Mouse (Mus musculus) gonadal fat pad, adult 2 months (tissue): ENCODE results near the gene G0s2. TPM values are rescaled to one million over a fixed set of nuclear protein-coding genes. Genes with fewer than 3 reads are reported as not detected.
"Not testable (repeated sequence)": the region's sequence is repeated elsewhere in the genome, so short reads cannot be mapped to it uniquely, and the experiment has no call there.

Source experiments
- DNase-seq: peaks from one replicate; pipeline ENCODE4 v3.0.0-alpha.2; 2012; ENCODE audit warnings: low read depth
- polyA plus RNA-seq: library from polyadenylated mRNA; depleted of rRNA; stranded (reverse); fragments of >200 nt; gene quantifications from 2 replicates; pipeline ENCODE4 v1.2.3, GENCODE M21; 2012

The G0s2 gene
- polyA plus RNA-seq, 1 experiment: 695 TPM

GRCm38 (mm10) chr1:193289076-193289475 lies 16.1 kb upstream of the G0s2 start:
- no peak for DNase-seq

GRCm38 (mm10) chr1:193287578-193287977 lies 14.6 kb upstream of the G0s2 start:
- no peak for DNase-seq

DNA sequence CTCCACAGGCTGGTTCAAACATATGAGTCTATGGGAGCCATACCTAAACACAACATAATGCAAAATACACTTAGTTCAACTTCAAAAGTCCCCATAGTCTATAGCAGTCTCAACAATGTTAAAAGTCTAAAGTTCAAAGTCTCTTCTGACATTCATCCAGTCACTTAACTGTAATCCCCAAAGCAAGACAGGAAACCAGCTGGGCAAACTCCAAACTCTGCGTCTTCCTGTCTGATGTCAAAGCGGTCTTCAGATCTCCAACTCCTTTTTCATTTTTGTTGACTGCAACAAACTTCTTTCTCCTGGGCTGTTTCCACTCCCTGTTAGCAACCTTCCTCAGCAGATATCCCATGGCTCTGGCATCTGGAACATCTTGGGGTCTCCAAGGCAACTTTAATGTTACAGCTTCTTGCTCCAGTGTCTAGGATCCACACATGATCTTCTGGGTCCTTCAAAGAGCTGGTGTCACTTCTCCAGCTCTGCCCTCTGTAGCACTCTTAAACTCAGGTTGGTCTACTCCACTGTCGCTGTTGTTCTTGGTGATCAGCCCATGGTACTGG lies 12.8 kb upstream of the G0s2 start:
- not testable (repeated sequence) for DNase-seq

DNA sequence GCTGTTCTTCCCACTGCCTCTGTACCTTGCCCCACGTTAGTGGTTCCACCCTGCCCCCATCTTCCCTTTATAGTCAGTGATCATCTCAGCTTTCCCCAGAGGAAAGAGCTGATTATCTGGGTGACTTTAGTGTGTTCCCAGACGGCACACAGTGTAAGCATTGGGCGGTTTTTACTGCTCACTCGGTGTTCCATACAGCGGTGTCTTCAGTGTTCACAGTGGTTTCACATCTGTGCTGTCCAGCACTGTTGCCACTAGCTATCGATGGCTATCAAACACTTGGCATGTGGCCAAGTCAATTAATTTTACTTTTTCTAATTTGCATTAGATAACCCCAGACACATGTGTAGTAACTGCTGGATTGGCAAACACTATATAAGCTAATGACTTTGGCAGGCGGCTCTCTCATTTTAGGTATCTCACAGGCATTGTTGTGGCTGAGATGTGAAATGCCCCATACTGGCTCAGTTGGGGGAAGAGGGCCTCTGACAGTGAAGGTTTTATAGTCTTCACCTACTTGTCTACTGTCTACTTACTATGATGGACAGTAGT lies 11.3 kb upstream of the G0s2 start:
- DNase-seq: no peak

DNA sequence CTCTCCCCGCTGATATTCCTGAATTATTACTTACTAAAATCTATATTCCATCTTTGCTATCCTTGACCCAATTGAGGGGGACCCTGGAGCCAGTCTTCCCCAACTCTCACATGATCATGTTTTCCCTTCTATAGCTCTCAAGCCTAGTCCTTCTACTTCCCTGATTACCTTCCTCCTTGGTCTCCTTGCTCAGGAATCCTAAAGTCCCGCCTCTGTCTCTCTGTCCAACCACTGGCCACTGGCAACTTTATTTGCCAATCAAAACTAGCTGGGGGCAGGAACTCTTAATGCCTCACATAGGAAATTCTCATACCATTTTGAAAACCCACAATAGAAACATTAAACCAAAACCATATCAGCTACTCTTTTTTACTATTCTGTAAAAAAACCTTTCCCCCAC lies 8.3 kb upstream of the G0s2 start:
- no peak for DNase-seq

DNA sequence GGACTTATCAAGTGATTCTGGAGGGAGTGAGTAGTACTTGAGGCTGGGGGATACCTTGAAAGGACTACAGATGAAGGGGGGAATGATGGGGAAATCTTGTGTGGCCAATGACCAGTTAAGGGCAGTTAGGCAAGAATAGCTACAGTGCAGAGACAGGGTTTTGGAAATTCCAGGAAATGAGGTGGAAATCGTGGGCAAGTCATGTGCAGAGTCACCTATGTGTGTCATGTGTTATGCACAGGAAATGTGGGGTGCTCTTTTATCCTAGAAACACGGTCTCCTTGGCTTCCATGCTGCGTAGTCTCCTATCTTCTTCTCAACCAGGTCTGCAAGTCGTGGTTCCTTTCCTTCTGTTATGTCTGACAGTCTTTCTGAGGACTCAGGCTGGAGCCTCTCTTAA lies 6.5 kb upstream of the G0s2 start:
- DNase-seq: no peak

- DNase-seq: no peak
These were observed 5.5 kb upstream of the G0s2 start for GRCm38 (mm10) chr1:193278414-193279045.

GRCm38 (mm10) chr1:193274407-193275071 lies 1.5 kb upstream of the G0s2 start:
- peak; percentile 88 for DNase-seq

DNA sequence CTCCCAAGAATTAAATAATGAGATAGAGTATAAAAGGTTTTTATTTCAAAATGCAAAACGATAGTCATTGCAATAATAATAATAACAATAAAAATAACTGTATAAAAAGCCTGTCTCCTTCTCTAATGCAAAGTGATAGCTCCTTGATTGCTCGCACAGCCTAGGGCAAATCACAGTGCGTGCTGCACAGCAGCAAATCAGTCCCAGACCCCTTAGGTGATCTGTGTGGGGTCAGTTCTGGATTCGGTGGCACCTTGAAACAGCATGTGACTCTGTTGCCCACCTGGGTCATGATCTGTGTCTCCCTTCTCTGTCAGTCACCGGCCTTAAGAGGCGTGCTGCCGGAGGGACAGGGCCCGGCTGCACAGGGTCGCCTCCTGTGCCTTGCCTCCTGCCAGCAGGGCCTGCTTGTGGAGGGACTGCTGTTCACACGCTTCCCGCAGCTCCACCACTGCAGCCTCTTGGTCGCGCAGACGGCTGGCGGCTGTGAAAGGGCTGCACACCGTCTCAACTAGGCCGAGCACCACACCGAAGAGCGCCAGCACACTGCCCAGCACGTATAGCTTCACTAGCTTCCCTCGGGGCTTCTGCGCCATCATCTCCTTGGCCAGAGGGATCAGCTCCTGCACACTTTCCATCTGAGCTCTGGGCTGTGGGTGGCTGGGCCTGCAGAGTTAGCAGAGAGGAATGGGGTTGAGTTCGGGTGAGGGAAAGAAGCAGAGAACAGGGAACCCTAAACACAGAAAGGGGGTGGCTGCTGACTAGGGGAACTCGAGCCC lies 691 bp downstream of the G0s2 start:
- DNase-seq: no peak

- DNase-seq: no peak
These were observed 1.9 kb downstream of the G0s2 start for GRCm38 (mm10) chr1:193270965-193271763.

DNA sequence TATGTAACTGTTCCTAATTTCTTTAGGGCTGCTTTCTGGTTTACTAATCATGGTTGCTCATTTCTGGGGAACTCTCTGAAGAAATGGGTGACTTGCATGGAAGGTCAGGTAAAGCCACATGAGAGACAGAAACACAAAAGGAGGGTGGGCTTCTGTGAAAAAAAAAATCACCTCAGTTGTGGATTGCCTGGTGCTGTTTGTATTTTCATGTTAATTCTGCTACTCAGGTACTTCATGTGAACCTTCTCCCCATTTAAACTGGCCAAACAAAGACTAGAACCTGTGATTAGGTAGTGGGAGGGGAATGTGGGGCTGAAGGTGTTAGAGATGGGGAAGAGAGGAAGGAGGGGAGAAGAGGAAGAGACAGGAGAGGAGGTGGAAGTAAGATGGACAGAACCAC lies 7.3 kb downstream of the G0s2 start:
- DNase-seq: no peak

- DNase-seq: no peak
These were observed 8.9 kb downstream of the G0s2 start, which contains the start of gene Hsd11b1 for GRCm38 (mm10) chr1:193263955-193264598. Gene Hsd11b1, minus strand, starts transcription at chr1:193264075.

- DNase-seq: no peak
These were observed 9.8 kb downstream of the G0s2 start for GRCm38 (mm10) chr1:193263026-193263907.

- no peak for DNase-seq
These were observed 11.0 kb downstream of the G0s2 start for GRCm38 (mm10) chr1:193261897-193262548.

DNA sequence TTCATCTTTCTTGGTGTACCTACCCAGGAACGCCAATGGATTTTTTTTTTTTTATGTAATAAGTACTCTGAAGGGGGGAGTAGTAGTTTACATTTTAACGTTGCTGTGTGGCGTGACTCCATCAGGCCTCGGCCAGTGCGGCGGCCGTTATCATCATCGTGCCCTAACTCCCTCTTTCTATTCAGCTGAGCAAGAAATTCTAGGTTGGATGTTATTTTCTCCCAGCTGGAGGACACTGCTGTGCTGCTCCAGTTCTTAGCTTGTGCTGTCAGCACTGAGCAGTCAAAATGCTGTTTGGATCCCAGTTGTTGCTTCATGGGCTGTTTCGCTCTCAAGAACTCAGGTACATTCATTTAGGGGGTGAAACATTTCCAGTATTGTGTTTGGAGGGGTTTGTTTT lies 13.5 kb downstream of the G0s2 start:
- no peak for DNase-seq

GRCm38 (mm10) chr1:193256621-193257098 lies 16.4 kb downstream of the G0s2 start:
- no peak for DNase-seq

- DNase-seq: no peak
These were observed 16.8 kb downstream of the G0s2 start for GRCm38 (mm10) chr1:193256289-193256577.

DNA sequence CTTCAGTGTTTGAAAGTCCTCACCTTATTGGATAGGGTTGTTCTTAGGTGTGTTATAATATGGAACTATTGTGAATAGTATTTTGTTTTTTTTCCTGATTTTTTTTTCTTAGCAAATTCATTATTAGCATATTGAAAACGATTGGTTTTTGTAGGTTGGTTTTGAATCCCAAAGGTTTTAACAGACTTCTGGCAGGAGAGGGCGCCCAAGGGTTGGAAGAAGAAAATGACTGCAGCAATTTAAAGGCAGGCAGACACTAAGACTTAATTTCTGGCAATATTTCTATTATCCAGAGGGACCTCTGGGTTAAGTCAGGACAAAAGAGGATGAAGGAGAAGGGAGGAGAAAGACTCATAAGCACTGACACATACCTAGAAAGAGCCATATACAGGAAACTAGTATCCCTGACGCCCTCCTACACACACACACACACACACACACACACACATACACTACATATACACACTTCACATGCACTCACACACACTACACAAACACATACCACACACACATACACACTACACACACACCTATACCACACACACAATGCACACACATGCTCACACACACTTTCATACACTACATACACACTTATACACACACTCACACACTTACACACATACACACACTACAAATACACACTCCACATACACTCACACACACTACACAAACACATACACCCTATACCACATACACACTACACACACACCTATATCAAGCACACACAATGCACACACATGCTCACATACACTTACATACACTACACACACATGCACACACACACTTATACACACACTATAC lies 17.3 kb downstream of the G0s2 start:
- no peak for DNase-seq

DNA sequence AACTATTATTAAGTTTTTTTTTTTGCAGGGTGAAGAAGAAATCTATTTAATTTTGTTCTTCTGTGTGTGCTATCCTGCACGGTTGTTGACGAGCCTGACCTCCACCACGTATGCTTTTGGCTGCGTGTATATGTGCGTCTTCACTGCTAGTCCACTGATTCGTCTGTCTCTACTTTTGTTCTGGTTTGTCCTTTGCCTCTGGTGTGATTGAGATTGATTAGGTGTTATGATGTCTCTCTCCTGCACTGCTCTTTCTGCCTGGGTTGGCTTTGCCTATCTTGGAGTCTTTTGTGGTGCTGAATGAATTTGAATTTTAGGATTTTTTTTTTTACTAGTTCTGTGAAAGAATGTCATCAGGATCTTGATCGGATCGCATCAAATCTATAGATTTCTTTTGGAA lies 18.0 kb downstream of the G0s2 start:
- DNase-seq: no peak
